Mouse (Mus musculus) bone marrow macrophage, adult 2 months (primary cell): Measurements from ENCODE around the gene Dus3l.

Source experiments
- CTCF ChIP-seq: IDR thresholded peaks from 2 replicates; pipeline ENCODE4 v1.5.1; 2012; ENCODE audit warnings: low read depth, mild to moderate bottlenecking, low read length, moderate library complexity
- POLR2A ChIP-seq: IDR thresholded peaks from 2 replicates; pipeline ENCODE4 v1.6.1; 2012; ENCODE audit warnings: mild to moderate bottlenecking, low read depth, low read length, borderline replicate concordance

DNA sequence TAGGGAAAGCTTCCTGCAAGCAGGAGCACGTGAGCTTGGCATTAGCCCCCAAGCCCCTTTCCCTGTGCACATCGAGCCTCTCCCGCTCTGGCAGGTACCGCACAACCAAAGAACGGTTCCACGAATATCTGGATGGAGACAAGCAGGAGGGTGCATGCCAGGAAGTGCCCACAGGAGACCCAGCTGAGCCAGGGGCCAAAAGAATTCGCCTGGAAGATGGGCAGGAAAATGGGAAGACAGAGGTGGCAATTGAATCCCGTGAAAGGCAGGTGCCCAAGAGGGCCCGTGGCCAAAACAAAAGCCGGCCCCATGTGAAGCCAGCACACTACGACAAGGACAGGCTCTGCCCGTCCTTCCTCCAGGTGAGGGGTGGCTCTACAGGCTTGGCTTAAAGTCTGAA, 874 bp downstream of the Dus3l start:
- TF ChIP-seq POLR2A (no peak), CTCF (no peak)
